Mouse (Mus musculus) ES-CJ7 (cell line): Measurements from ENCODE around the gene Rftn1.

Experiments
- DNase-seq: peaks from one replicate; pipeline ENCODE4 v3.0.0; 2011; ENCODE audit warnings: low read depth, low spot score

Rftn1 gene

DNA sequence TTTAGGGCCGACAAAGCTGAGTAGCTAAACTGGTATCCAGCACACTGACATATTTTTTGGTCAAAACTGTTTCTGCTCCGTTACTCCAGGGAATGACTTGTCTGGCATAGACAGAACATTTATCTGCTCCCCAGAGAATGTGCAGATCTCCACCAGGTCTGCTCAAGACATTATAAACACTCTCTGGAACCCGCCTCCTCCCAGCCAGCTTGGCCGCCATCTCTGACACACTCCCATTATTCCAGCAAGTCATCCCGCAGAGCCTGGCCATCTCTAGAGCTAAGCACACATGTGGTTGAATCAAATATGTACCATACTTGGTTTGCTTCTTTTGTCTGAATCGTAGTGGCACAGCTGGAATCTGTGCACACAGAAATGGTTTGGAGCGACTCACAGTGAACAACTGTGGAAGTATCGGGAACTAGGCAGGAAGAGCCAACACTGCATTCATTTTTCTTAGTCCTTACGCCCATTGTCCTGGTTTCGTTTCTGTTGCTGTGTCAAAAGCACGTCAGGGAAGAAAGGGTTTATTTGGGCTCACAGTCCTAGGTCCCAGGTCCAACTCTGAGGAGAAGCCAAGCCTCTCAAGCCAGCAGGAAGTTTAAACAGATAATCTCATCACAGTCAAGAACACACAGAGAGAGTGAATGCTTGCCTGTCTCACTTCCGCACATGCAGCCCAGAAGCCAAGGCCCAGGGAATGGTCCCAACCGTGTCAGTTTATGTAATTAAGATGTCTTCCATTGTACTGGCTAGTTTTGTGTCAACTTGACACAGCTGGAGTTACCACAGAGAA, 126.4 kb downstream of the Rftn1 start:
- DNase-seq = no peak

DNA sequence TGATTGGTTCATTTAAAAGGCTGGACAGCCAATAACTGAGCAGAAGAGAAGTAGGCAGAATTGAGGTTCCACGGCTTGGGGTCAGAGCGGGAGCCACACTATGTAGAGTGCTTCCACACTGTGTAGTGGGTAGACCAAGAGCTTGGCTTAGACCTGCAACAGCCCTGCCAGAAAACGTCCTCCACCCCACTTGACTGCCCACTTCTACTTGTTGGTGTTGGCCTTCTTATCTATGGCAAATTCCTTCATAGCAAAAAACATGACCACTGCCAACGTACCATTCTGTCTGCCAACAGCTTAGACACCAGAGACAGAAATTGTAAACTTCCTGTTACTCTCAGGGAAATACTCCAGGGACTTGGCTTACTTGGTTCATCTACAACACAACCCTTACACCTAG, 127.8 kb downstream of the Rftn1 start:
- no peak for DNase-seq

DNA sequence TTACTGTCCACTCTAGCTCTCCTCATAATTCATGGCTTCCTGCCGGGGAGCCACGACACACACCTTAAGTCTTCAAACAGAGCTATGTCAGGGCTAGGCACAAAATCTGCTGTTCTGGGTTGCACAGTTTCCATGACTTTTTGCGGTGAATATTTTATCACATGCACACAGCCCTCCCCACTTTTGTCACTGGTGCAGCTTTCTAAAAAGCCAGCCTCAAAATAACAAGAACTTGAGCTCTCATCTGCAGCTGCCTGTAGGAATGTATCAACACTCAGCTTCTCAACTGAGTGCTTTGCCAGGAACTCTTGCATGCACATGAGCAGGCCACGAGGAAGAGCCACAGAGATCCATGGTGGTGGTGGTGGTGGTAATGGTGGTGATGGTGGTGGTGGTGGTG, 129.0 kb downstream of the Rftn1 start:
- no peak for DNase-seq

DNA sequence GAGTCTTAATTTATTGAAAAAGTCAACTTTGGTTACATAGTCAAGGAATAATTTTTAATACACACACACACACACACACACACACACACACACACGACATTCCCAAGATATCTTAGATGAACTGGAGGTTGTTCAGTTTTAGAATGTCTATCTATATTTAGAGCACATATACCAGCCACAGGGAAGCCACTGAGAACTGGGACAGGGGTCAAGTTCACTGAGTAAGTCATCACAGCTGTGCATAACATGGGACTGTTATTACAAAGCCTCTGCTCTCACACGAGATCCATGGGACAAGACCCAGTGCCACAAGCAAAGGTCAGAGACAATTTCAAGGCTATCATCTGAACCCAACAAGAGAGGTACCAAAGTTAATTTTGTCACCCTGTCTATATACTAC, 130.3 kb downstream of the Rftn1 start:
- DNase-seq = no peak

DNA sequence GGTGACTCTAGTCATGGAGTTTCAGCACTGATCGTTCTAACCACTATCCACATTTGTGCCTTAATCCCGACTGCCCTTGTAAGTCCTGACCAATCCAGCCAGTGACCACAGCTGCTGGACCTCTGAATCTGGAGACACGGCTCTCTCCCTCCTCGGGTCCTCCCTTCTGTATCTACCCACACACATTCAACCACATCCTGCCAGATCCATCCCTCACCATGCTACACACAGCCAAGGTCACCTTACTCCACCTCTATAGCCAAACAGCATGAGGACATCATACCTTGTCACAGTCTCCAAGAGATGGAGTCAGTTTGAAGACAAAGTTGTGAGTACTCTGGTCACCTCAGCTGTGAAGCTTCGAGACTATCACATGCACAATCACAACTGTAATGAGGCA, 131.1 kb downstream of the Rftn1 start:
- DNase-seq = no peak

DNA sequence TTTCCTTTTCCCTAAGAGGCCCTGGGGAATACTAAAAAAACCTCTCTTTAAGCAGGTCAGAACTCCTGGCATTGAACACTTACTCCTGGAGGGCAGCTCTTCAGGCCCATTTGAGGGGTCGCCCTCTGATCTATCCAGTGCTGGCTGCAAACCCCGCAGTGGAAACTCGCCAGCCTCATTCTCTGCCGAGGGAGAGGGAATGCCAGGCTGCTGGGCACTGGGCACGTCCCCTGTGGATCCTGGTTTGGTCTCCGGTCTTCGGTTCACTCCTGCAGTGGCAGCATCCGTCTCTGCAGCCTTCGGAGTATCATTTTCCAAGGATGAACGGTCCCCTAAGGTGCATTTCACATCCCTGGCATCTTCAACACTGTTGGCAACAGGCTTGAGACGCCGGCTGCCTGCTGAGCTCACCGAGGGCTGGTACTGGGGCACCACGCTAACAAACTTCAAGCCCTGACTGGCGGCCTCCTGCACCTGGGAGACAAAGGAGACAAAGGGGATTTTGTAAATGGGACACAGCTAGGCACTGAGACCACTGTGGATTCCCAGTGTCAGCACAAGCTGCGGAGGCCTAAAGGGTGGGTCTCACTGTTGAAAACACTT, 135.2 kb downstream of the Rftn1 start:
- no peak for DNase-seq

DNA sequence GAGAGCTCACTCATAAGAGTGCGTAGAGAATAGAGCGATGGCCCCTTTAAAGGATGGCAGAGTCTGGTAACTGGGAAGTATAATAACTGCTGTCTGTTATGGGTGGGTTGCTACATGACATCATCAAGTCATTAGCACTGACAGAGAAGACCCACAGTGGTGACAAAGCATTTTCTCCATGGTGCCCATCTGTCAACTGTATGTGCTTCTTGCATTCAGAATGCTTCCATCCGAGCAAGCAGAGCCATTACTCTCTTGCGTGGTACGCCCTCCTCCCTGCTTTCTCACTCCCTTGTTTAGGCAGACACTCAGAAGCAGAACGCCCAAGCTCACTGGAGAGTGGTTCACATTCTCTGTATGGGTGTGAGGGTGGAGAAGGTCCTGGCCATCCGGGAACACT, 135.9 kb downstream of the Rftn1 start:
- DNase-seq = no peak

DNA sequence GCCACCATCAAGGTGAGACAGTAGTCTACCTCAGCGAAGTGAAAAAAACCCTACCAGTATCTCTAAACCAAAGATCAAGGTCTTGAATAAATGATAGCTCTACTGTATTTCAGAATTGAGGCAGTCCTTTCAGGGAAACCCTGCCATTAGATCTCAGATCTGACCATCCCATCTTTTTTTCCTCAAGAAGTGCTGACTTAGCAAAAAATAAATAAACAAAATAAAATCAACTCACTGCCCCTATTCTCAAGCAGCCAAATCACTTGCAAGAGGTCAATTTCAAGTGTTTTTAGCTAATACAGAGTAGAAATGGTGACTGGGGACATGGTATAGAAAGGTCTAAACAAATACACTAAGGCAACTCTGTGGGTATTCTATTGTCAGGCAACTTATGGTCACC, 136.5 kb downstream of the Rftn1 start:
- DNase-seq = no peak

DNA sequence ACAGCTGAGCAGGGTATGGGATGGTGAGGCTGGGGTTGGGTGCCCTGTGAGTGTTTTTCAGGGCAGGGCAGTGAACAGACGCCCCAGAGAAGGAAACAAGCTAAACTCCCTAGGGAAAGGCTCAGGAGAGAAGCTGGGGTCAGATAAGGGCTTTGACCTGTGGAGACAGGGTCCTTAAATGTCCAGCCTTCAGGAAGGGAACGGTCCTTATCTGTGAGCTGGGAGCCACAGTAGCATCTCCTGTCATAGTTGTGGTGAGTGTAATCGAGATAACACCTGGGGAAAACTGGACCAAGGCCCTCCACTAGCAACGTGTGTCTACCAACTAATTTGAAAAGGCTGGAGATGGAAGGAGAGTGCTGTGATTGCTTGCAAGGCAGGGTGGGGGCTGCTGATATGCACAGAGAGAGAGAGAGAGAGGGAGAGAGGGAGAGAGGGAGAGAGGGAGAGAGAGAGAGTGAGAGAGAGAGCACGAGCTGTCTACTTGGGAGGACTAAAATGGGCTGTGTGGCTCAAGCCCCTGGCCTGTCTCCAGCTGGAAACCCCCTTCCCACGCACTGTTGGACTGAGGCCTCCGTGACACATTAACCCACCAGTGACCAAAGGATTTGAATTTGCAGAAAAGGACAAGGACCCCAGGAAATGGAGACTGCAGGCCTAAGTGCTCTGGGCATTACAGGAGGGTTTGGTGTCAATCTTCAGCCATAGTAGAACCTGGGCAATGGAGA, 137.6 kb downstream of the Rftn1 start:
- DNase-seq = no peak

DNA sequence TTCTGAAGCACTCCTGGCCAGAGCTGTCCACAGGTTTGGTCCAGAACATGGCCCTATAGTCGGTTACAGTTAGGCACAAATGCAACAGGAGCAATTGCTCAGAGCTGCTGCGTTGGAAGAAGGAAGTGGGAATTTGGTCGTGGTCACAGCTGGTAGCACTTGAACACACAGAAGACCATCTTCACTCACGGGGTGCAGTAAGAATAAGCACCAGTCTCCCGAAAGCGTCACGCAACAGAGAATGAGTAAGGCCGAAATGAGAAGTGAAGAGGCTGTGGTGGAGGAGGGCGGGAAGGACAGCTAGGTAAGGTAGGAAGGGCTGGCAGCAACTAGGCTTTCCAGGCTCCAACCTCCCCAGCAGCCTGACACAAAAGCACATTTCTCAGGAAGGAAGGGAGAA, 140.0 kb downstream of the Rftn1 start:
- no peak for DNase-seq

DNA sequence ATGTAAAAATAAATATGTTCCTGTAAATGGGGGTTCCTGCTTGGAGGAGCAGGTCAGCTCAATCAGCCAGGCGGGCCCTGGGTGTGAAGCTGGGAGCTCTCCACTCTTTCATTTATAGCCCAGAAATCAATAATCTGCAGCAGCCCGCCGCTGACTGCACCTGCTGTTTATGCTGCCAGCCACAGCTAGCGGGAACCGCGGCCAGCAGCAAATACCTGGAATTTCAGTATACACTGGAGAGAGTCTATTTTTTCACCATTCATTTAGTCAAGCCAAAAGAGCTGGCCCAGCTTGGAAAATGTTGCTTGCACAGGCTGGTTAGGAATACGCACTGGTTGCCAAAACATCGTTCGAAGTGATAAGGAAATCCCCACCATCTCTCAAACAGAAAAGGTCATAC, 142.3 kb downstream of the Rftn1 start:
- DNase-seq = no peak

DNA sequence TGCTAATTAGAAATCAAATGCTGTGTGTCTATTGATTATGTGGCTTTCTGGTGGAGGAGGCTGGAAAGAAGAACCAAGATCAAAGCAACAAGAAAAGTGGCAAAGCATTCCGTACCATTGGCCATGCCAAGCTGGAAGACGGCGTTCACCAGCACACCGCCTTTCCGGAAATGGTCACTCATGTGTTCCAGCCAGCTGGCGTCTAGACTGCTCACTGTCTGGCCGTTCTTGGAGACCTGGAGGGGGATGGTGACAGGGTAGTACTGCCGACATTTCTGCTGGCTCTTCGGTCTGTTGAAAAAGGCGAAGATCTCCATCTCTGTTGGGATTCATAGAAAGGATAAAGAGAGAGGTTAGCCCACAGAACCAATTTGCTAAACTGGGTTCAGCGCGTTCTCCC, 143.3 kb downstream of the Rftn1 start:
- DNase-seq = no peak

DNA sequence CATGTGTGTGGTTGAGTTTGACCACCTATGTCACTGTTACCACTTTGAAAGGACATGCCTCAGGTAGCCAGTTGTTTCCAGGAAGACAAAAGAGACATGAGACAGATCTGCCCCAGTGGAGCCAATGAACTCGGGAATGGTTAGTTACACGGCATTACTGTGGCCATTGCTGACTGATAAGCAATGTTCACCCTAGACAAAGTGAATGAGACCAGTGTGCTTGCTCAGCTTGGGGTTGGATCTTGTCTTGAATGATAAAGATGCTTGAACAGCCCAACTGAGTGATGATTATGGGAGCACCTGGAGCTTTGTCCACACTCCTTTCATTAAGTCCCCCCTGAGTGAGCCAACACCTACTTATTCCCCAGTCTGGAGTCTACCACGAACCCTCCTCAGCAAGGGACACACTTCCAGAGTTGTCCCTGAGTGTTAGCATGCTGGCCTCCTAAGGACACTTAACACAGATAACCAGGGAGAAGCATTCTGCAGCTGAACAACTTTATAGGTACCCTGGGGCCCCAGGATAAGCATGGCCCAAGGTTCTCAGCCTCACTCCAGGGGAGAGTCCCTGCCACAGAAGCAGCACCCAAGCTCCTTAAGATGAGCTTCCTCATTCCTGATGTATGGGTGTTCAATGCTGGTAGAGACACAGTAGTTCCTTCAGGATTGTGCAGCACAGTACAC, 149.6 kb downstream of the Rftn1 start:
- no peak for DNase-seq

DNA sequence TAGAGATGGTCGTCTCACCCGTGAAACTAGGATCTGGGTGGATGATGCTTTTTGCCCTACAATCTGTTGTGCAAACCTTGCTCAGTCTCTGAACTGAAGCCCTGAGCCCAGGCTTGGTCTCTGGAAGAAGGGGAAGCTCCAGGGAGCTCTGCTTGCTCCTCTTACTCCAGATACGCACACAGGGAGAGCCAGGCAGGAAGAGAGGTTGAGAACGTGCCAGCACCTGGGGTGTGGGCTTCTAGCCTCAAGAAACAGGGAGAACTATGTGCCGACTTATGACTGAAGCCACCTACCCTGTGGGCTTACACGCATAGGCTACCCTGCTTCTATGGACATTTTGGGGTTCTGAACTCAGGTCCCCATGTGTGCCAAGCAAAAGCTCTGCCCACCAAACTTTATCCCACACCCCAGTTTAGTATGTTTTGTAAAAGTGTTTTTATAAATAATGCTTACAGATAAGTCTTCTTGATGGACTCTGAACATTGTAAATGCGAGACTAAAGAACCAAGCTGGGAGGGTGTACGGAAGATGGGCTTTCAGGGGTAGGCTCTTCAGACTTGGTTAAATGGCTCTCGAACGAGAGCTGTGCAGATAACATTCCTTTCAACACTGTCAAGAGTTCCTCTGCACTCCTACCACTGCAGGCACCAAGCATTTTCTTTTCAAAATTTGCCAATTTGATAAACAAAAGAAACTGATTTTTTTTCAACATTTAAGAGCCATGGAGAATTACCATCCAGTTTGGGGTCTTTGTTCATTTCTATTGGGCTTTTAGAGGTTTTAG, 152.4 kb downstream of the Rftn1 start:
- DNase-seq = no peak

DNA sequence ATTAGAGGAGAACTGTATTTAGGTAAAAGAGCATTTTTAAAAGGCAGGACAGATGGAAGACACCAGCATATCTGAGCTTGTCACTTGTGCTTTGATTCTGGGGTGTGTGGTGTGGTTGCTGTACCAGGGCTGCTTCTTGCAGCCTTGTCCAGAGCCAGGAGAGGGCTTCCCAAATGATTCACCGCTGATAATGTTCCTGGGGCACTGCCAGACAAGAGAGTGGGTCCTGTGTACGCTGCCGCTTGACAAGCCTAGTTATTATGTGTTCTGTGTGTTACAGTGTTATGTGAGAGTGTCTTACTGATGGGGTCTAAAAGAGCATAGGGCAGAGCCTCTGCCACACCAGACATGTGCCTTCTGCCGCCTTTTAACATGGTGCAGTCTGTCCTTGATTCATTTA, 153.1 kb downstream of the Rftn1 start:
- DNase-seq = no peak

DNA sequence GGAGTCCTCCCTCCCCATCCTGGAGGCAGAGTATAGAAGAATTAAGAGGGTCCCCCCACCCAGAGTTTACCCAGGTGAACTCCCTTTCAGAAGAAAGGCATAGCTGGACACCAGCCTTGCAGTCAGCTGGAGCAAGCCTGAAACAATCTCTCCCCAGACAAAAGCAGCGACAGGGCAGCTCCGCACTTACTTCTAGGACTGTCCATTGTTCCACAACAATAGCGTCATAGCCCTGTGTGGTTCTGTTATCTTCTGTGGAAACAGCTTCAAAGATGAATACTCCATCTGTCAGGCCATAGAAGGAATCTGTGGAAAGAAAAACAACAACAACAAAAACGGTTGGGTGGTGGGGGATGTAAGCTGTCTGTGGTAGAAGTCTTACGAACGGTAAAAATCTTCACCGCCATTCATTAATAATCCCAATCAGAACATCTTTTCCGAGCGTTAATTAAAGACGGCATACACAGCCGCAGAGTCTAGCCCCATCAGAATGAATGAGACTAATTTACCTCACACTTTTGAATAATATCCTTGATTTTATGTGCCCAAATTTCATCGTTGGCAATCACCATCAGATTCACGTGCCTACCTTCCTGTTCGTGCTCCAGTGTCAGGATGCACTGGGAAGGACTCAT, 153.6 kb downstream of the Rftn1 start:
- DNase-seq = no peak

DNA sequence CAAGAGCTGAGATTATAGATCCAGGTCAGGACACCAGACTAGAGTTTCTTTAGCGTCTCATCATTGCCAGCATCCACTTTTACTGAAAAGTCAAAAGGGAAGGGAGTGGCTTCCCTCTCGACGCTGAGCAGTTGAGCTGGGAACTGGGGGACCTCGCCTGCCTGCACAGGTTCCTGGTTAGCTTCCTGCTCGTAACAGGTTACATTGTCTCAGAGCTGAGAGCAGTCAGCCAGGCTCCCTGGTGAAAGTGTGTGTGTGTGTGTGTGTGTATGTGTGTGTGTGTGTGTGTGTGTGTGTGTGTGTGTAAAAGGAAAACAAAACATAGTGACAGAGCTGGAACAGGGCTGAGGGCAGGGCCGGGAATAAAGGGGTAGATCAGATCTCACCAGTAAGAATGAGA, 156.8 kb downstream of the Rftn1 start:
- DNase-seq = no peak

DNA sequence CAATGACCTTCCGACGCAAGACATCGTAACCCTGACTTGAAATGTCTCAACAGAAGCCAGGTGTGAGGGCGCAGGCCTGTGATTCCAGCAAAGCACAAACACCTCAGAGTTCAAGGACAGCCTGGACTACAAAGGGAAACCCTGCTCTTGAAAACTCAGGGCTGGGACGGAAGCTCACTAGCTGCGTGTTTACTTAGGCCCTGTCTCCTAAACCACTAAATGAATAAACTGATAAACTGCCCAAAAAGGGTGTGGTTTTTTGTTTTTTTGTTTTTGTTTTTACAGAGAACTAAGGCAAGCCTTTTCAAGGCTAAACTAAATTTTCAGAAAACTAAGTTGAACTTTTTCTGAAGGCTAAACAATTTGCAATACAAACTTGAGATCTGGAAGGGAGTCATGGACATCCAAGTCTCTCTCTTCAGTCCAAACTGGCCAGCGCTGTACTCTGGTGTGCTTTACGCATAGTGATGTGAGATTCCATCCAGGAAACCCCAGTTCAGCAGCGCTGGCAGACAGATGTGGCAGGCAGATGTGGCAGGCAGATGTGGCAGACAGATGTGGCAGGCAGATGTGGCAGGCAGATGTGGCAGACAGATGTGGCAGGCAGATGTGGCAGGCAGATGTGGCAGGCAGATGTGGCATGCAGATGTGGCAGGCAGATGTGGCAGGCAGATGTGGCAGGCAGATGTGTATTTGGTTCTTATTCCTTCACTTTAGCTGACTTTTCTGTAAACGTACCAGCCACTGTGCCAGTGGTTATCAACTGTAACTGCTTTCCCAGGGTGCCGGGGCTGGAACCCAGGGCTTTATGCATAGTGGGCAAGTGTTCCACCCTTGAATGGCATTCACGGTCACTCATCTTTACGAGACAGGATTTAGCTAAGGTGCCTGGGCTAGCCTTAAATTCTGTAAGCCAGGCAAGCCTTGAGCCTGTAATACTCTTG, 158.7 kb downstream of the Rftn1 start:
- no peak for DNase-seq

DNA sequence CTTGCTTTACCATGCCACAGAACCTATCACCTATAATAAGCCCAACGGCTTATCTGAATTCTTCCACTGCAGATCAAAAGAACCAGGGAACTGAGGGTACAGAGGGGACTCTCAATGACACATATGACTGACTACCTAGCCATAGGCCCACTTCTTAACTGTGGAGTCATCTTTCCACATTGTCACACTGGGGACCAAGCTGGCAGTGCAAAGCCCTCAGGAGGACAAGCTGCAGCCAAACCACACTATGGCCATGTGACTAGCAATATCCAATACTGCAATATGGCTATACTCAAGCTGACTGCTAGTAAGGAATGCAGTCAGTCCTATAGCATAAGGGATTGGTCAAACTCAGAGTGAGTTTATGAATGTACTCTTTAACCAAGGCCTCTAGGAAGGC, 164.8 kb downstream of the Rftn1 start:
- no peak for DNase-seq

DNA sequence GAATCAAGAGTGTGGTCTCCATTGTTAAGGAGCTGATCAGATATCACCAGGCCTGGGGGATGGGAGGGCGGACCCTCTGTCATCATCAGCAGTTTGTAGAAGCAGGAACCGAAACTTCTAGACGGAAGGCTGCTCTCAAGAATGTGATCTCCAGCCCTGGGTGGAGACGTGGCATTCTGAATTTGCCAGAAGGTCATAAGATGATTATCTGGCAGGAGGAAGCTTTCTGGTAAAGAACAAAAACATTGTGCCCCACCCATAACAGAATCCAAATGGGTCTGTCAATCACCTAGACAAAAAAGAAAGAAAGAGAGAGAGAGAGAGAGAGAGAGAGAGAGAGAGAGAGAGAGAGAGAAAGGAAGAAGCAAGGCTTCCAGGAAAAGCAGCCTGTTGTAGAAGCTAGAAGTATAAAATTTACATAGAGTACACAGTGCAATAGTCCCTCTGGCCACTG, 165.3 kb downstream of the Rftn1 start:
- peak; percentile 74 for DNase-seq
